Mouse (Mus musculus) erythroblast, adult 5-6 weeks (primary cell): Measurements from ENCODE around the gene Klhl41. TPM values are rescaled to one million over a fixed set of nuclear protein-coding genes. Genes with fewer than 3 reads are reported as not detected.

Experiments used
- total RNA-seq, 2 experiments: library from RNA; stranded (forward) in 1 of 2; stranded (reverse) in 1 of 2; fragments of 150-400 nt in 1 of 2; fragments of 200-764, 138-1000 nt in 1 of 2; gene quantifications; 2 replicates each; pipeline versions ENCODE4 v1.2.3 to v1.2.4; 2015 to 2017; ENCODE audit warnings: low replicate concordance in 2 of 2

Klhl41 gene
- total RNA-seq, 2 experiments from 2014 or later, result not detected

Other genes with a start within 250 kb of the Klhl41 start
- not detected in 2 replicates for gene Lrp2, start 84.1 kb upstream of the Klhl41 start, total RNA-seq (2015; ENCODE audit: low replicate concordance)
- gene Lrp2, start 84.1 kb upstream of the Klhl41 start, total RNA-seq (2017; ENCODE audit: low replicate concordance), result not detected in 2 replicates
- not detected in 2 replicates for gene Bbs5, start 22.9 kb upstream of the Klhl41 start, total RNA-seq (2015; ENCODE audit: low replicate concordance)
- not detected in 2 replicates for gene Bbs5, start 22.9 kb upstream of the Klhl41 start, total RNA-seq (2017; ENCODE audit: low replicate concordance)
- 4.2 and 5.0 TPM in 2 replicates for gene Fastkd1, start 43.4 kb downstream of the Klhl41 start, total RNA-seq (2015; ENCODE audit: low replicate concordance)
- 1.3 and 1.9 TPM in 2 replicates for gene Fastkd1, start 43.4 kb downstream of the Klhl41 start, total RNA-seq (2017; ENCODE audit: low replicate concordance)
- gene Ppig, start 52.4 kb downstream of the Klhl41 start, total RNA-seq (2015; ENCODE audit: low replicate concordance), result 30.3 and 33.6 TPM in 2 replicates
- gene Ppig, start 52.4 kb downstream of the Klhl41 start, total RNA-seq (2017; ENCODE audit: low replicate concordance), result 14.9 and 34.7 TPM in 2 replicates
- gene Ccdc173, start 119.5 kb downstream of the Klhl41 start, total RNA-seq (2015; ENCODE audit: low replicate concordance), result 1.5 TPM in 1 of 2 replicates, not detected in the other
- gene Ccdc173, start 119.5 kb downstream of the Klhl41 start, total RNA-seq (2017; ENCODE audit: low replicate concordance), result 1.1 and 2.0 TPM in 2 replicates
- 8.4 and 15.4 TPM in 2 replicates for gene Phospho2, start 119.5 kb downstream of the Klhl41 start, total RNA-seq (2015; ENCODE audit: low replicate concordance)
- 10.2 and 12.0 TPM in 2 replicates for gene Phospho2, start 119.5 kb downstream of the Klhl41 start, total RNA-seq (2017; ENCODE audit: low replicate concordance)
- gene Klhl23, start 151.8 kb downstream of the Klhl41 start, total RNA-seq (2015; ENCODE audit: low replicate concordance), result 2.1 and 2.7 TPM in 2 replicates
- gene Klhl23, start 151.8 kb downstream of the Klhl41 start, total RNA-seq (2017; ENCODE audit: low replicate concordance), result 3.6 and 10.4 TPM in 2 replicates
- gene Ssb, start 191.4 kb downstream of the Klhl41 start, total RNA-seq (2015; ENCODE audit: low replicate concordance), result 90.3 and 130 TPM in 2 replicates
- gene Ssb, start 191.4 kb downstream of the Klhl41 start, total RNA-seq (2017; ENCODE audit: low replicate concordance), result 98.7 and 161 TPM in 2 replicates
- gene Mettl5, start 215.5 kb downstream of the Klhl41 start, total RNA-seq (2015; ENCODE audit: low replicate concordance), result 22.8 and 34.0 TPM in 2 replicates
- 33.3 and 50.2 TPM in 2 replicates for gene Mettl5, start 215.5 kb downstream of the Klhl41 start, total RNA-seq (2017; ENCODE audit: low replicate concordance)
- gene Ubr3, start 227.1 kb downstream of the Klhl41 start, total RNA-seq (2015; ENCODE audit: low replicate concordance), result 63.7 and 68.0 TPM in 2 replicates
- gene Ubr3, start 227.1 kb downstream of the Klhl41 start, total RNA-seq (2017; ENCODE audit: low replicate concordance), result 83.7 and 117 TPM in 2 replicates